Mouse (Mus musculus) NIH3T3 (cell line): ENCODE data around the gene Tspan11.
A peak's percentile ranks its signal among the peaks of the same experiment; 100 is the strongest.

Source experiments
- DNase-seq: peaks from one replicate; pipeline ENCODE4 v3.0.0-alpha.2; 2012; ENCODE audit warnings: low read depth

Tspan11 gene

GRCm38 (mm10) chr6:127989624-127990212 is 102.3 kb downstream of the Tspan11 start:
- DNase-seq, result peak; percentile 93

- peak; percentile 76 for DNase-seq
These were observed 104.3 kb downstream of the Tspan11 start for GRCm38 (mm10) chr6:127991509-127992176.

- DNase-seq, result no peak
These were observed 105.6 kb downstream of the Tspan11 start for GRCm38 (mm10) chr6:127992993-127993392.

- DNase-seq, result no peak
These were observed 109.5 kb downstream of the Tspan11 start for GRCm38 (mm10) chr6:127996928-127997327.

- DNase-seq, result no peak
These were observed 111.7 kb downstream of the Tspan11 start for GRCm38 (mm10) chr6:127999118-127999517.

GRCm38 (mm10) chr6:128000777-128001176 is 113.4 kb downstream of the Tspan11 start:
- no peak for DNase-seq

GRCm38 (mm10) chr6:128001587-128001986 is 114.2 kb downstream of the Tspan11 start:
- DNase-seq, result no peak

GRCm38 (mm10) chr6:128002104-128002503 is 114.7 kb downstream of the Tspan11 start:
- DNase-seq, result no peak

GRCm38 (mm10) chr6:128002667-128003066 is 115.3 kb downstream of the Tspan11 start:
- no peak for DNase-seq

- peak; percentile 52 for DNase-seq
These were observed 116.2 kb downstream of the Tspan11 start for GRCm38 (mm10) chr6:128003542-128003941.
